Mouse (Mus musculus): Measurements from ENCODE around the gene Gm21616.
"Not testable (repeated sequence)": the region's sequence is repeated elsewhere in the genome, so short reads cannot be mapped to it uniquely, and the experiment has no call there.

The Gm21616 gene

DNA sequence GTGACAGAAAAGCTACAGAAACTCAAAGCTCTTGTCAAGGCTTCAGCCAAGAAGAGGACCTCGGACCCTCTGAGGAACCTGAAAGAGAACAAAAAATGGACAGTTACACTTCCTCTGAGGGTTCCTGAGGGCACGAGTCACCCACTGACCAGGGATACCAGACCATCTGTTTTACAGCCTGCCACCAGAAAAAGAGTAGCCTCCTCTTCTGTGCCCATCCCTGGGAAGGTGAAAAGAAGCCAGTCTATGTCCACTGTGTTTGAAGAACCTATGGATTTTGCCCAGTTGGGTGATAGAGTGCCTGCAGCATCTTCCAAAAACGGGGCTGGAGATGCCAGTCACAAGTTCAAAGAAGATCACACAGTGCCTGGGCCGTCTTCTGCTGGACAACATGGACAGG lies at the start of gene Gm21616:
Gene Gm21616 (plus strand): TSS at position 301 of the 400 bp plus-strand sequence.
- DNase-seq (ENCODE audit: low read depth): not testable (repeated sequence)

Measured in c-Kit-positive CD71-negative TER-119-negative erythroid progenitor cells, embryonic 14.5 days (primary cell).